Mouse (Mus musculus) neural tube, embryonic 14.5 days (tissue): ENCODE results near the gene Acvr2a. TPM values are rescaled to one million over a fixed set of nuclear protein-coding genes. Genes with fewer than 3 reads are reported as not detected.
A peak's percentile ranks its signal among the peaks of the same experiment; 100 is the strongest.

Experiments used
- ATAC-seq: fragments of 200-750 bp; cut with Nextera tagmentation; 2 replicates; pipeline ENCODE4 v1.8.0; 2017; ENCODE audit warnings: low read depth, mild to moderate bottlenecking, moderate TSS enrichment, moderate library complexity
- H3K27ac ChIP-seq: fragments of 300-500 bp; sonication (generic); 2 replicates; pipeline ENCODE4 v1.5.1; 2014; ENCODE audit warnings: low read depth, mild to moderate bottlenecking, control low read depth, low read length, moderate library complexity, mixed read lengths
- H3K27me3 ChIP-seq: fragments of 300-500 bp; sonication (generic); 2 replicates; pipeline ENCODE4 v1.6.1; 2014; ENCODE audit warnings: low read length; ENCODE audit not compliant: control insufficient read depth, insufficient read depth
- H3K36me3 ChIP-seq: fragments of 300-500 bp; sonication (generic); 2 replicates; pipeline ENCODE4 v1.6.1; 2014; ENCODE audit warnings: low read length, mixed read lengths; ENCODE audit not compliant: control insufficient read depth, insufficient read depth
- H3K4me1 ChIP-seq: fragments of 300-500 bp; sonication (generic); 2 replicates; pipeline ENCODE4 v1.6.1; 2014; ENCODE audit warnings: low read length; ENCODE audit not compliant: control insufficient read depth, insufficient read depth
- H3K4me2 ChIP-seq: fragments of 300-500 bp; sonication (generic); 2 replicates; pipeline ENCODE4 v1.6.1; 2014; ENCODE audit warnings: mild to moderate bottlenecking, low read depth, low read length, control low read depth
- H3K4me3 ChIP-seq: fragments of 300-500 bp; sonication (generic); 2 replicates; pipeline ENCODE4 v1.5.1; 2014; ENCODE audit warnings: low read depth, low read length, control low read depth, mixed read lengths
- H3K9ac ChIP-seq: fragments of 300-500 bp; sonication (generic); replicated peaks from 2 replicates; pipeline ENCODE4 v1.6.1; 2014; ENCODE audit warnings: low read depth, mild to moderate bottlenecking, control low read depth, low read length, mixed read lengths
- H3K9me3 ChIP-seq: fragments of 300-500 bp; sonication (generic); 2 replicates; pipeline ENCODE4 v1.6.1; 2016; ENCODE audit warnings: low read length; ENCODE audit not compliant: control insufficient read depth
- WGBS: fragments of 180-500 bp; shearing (Covaris S2); extraction: QIAGEN DNeasy Blood & Tissue Kit; methylation state at CpG from one replicate; pipeline ENCODE4 v1.1.7; 2014; 5-methylcytosine and 5-hydroxymethylcytosine counted together
- polyA plus RNA-seq: library from polyadenylated mRNA; unstranded; fragments of >200 nt; fragmentation: Nextera tagmentation; extraction: Ambion mirVana; gene quantifications from 2 replicates; pipeline ENCODE4 v1.2.1, GENCODE M21; 2014

Gene Acvr2a
- polyA plus RNA-seq, 1 experiment from 2014 or later: 67.2 TPM

DNA sequence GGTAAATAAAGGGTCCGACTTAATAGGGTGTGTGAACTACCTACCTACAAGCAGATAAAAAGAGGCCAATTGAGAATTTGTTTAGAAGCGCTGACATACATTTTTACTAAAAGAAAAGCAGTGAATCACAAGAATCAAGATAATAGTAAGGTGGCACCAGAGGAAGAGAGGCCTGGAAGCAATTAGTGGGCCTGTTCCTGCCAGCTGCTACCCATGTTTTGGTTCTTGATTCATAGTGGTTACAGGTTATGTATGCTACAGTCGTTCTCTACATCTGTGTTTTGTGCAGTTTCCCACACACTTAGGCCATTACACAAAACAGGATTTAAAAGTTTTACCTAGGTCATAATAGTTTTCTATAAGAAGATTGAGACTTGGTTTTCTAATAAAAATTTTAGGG, 133.9 kb downstream of the Acvr2a start:
- Histone ChIP-seq H3K4me3 (peak overlapping the region; percentile 71), H3K4me1 (peaks cover 13% of the 10 kb centered on the region), H3K4me2 (peak overlapping the region; percentile 77), H3K9me3 (no peaks in the 10 kb centered on the region), H3K36me3 (no peaks in the 10 kb centered on the region), H3K27ac (no peak overlapping the region), H3K9ac (no peak overlapping the region), H3K27me3 (no peaks in the 10 kb centered on the region)
- WGBS: 52% methylated on average over 3 of the region's 3 CpGs
- ATAC-seq: no peak

DNA sequence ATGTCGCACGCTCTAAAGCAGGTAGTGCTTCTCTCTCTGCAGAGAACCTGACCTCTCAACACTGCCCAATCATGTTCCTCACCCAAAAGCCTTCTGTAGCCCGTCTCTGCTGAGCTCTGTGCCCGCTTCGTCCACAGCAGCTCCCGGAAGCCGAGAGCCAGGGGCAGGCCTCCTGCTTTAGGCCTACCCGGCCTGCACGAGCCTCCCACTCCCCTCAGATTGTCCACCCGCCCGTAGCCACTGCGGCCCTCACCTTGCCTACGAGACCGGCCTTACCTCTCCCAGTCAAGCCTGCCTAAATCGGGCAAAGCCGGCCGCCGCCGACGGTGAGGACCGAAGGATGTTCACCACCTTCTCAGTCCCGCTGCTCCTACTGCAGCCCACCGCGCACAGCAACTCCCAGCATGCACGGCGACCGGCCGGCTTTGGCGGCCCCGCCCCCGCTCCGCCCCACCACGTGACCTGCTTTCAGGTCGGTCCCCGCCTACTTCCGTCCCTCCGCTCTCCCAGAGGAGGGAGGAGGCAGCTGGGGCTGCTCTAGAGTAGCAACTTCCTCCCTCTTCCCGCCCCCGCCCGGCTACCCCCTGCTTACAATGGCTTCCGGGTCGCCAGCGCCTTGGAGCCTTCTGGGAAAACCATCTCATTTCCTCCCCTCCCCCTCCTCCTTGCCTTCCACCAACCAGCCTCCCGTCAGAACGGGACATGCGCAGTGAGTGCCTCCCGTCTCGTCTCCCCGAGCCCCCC, 135.1 kb downstream of the Acvr2a start, which contains the start of gene Mbd5:
TSS of gene Mbd5 (plus strand) at position 668 of the 744 bp plus-strand sequence.
- H3K36me3 ChIP-seq: no peaks in the 10 kb centered on the region
- H3K4me3 ChIP-seq: peak within 1 kb of the TSS; percentile 71
- no peaks in the 10 kb centered on the region for H3K9me3 ChIP-seq
- H3K27ac ChIP-seq: peak within 1 kb of the TSS; percentile 91
- under 1% methylated on average over 43 of the region's 49 CpGs for WGBS
- H3K27me3 ChIP-seq: no peaks in the 10 kb centered on the region
- peaks cover 13% of the 10 kb centered on the region for H3K4me1 ChIP-seq
- peak within 1 kb of the TSS; percentile 77 for H3K4me2 ChIP-seq
- ATAC-seq: peak; percentile 98
- H3K9ac ChIP-seq: peak within 1 kb of the TSS; percentile 82

DNA sequence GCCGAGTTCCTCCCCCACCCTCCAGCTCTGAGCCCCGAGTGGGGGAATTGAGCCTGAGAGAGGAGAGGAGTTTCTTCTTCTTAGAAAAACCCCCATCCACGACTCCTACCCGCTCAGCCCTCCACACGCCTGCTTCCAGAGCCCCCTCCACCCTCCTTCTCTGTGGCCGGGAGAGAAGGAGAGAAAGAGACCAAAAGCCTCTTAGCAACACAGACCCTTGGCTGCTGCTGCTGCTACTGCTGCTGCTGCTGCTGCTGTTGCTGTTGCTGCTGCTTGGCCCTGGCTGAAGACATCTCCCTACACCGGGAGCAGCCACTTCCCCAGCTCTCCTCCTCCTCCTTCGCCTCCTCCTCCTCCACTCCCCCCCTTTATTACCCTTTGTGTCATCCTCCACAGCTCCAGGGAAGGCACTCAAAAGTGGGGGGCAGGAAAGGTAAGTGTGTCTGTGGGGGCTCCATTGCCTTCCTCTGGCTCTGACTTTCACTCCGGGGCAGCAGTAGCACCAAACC, 135.9 kb downstream of the Acvr2a start:
- peak; percentile 76 for ATAC-seq
- Histone ChIP-seq H3K9me3 (no peaks in the 10 kb centered on the region), H3K27ac (peak overlapping the region; percentile 91), H3K9ac (peak overlapping the region; percentile 73), H3K4me3 (peak overlapping the region; percentile 71), H3K27me3 (no peaks in the 10 kb centered on the region), H3K36me3 (no peaks in the 10 kb centered on the region), H3K4me2 (peak overlapping the region; percentile 50), H3K4me1 (peaks cover 13% of the 10 kb centered on the region)
- 0% methylated on average over 9 of the region's 9 CpGs for WGBS

DNA sequence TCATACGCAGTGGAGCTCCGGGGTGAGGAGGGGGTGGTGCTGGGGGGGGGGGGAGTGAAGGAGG, 136.2 kb downstream of the Acvr2a start, which contains the start of gene Orc4:
TSS of gene Orc4 (minus strand) at position 26 of the 64 bp plus-strand sequence.
- ATAC-seq: no peak; the same call in 1 of the 2 replicates
- H3K27ac ChIP-seq: peak within 1 kb of the TSS; percentile 91
- H3K9me3 ChIP-seq: no peaks in the 10 kb centered on the region
- peak within 1 kb of the TSS; percentile 73 for H3K9ac ChIP-seq
- no peaks in the 10 kb centered on the region for H3K36me3 ChIP-seq
- H3K4me2 ChIP-seq: peak within 1 kb of the TSS; percentile 50
- 0% methylated on average over 2 of the region's 2 CpGs for WGBS
- peak within 1 kb of the TSS; percentile 71 for H3K4me3 ChIP-seq
- no peaks in the 10 kb centered on the region for H3K27me3 ChIP-seq
- H3K4me1 ChIP-seq: peaks cover 13% of the 10 kb centered on the region

DNA sequence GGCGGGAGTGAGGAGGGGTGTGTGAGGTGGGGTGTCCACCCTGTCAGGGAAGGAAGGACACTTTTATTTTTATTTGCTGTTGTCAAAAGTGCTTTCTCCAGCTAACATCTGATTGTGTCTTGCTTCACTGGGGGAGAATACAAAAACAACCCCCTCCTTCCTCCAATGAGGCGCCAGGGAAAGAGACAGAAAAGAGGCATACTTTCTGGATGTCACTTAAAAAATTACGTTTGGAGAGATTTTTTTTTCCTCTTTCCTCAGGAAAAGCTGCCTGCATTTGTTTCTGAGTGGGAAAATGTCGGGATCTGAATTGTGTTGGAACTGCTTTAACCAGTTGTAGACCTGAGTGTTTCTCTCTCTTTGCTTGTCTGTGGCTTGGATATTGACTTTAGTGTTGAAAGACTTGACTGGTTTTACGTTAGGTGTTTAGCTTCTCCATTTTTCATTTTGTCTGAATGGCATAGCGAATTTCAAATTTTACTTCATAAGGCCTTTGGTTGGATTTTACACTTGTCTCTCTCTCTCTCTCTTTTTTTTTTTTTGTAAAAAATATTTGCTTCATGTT, 136.5 kb downstream of the Acvr2a start:
- Histone ChIP-seq H3K9ac (peak overlapping the region; percentile 73), H3K27me3 (no peaks in the 10 kb centered on the region), H3K9me3 (no peaks in the 10 kb centered on the region), H3K4me2 (peak overlapping the region; percentile 50), H3K36me3 (no peaks in the 10 kb centered on the region), H3K27ac (peak overlapping the region; percentile 91), H3K4me3 (peak overlapping the region; percentile 71), H3K4me1 (peaks cover 13% of the 10 kb centered on the region)
- ATAC-seq: no peak
- 10% methylated on average over 5 of the region's 6 CpGs for WGBS

Other genes with a start within 250 kb of the Acvr2a start
- 51.6 and 53.9 TPM in 2 replicates for gene Mbd5, start 135.4 kb downstream of the Acvr2a start, polyA plus RNA-seq
- 102 and 114 TPM in 2 replicates for gene Orc4, start 136.2 kb downstream of the Acvr2a start, polyA plus RNA-seq